Mouse (Mus musculus) embryonic fibroblast, embryonic 13.5 days (primary cell): ENCODE data around the gene Gjb3.

ENCODE experiments used
- CTCF ChIP-seq: IDR thresholded peaks from 2 replicates; pipeline ENCODE4 v1.5.1; 2011; ENCODE audit warnings: mild to moderate bottlenecking, control low read depth, low read length, moderate library complexity, borderline replicate concordance; ENCODE audit not compliant: insufficient read depth
- POLR2A ChIP-seq: IDR thresholded peaks from 2 replicates; pipeline ENCODE4 v1.6.1; 2011; ENCODE audit warnings: low read depth, mild to moderate bottlenecking, control low read depth, low read length, moderate library complexity

- TF ChIP-seq CTCF (no peak), POLR2A (no peak)
These were observed 527 bp upstream of the Gjb3 start for GRCm38 (mm10) chr4:127331171-127331570.
